Mouse (Mus musculus) midbrain, postnatal 0 days (tissue): ENCODE results near the gene Myo5a. TPM values are rescaled to one million over a fixed set of nuclear protein-coding genes. Genes with fewer than 3 reads are reported as not detected.

ENCODE experiments used
- ATAC-seq: fragments of 200-750 bp; cut with Nextera tagmentation; 2 replicates; pipeline ENCODE4 v1.8.0; 2017; ENCODE audit warnings: moderate number of reproducible peaks, mild to moderate bottlenecking, moderate TSS enrichment, moderate library complexity; ENCODE audit not compliant: low FRiP score
- DNase-seq: peaks from one replicate; pipeline ENCODE4 v3.0.0-alpha.2; 2015; ENCODE audit warnings: low spot score
- H3K27ac ChIP-seq: fragments of 300-500 bp; sonication (generic); 2 replicates; pipeline ENCODE4 v1.5.1; 2014; ENCODE audit warnings: low read depth, mild to moderate bottlenecking, low read length, mixed read lengths
- H3K27me3 ChIP-seq: fragments of 300-500 bp; sonication (generic); 2 replicates; pipeline ENCODE4 v1.6.1; 2014; ENCODE audit warnings: low read length, control low read depth, mixed read lengths; ENCODE audit not compliant: insufficient read depth
- H3K36me3 ChIP-seq: fragments of 300-500 bp; sonication (generic); 2 replicates; pipeline ENCODE4 v1.6.1; 2014; ENCODE audit warnings: low read length, control low read depth, mixed read lengths; ENCODE audit not compliant: insufficient read depth
- H3K4me1 ChIP-seq: fragments of 300-500 bp; sonication (generic); 2 replicates; pipeline ENCODE4 v1.6.1; 2014; ENCODE audit warnings: mild to moderate bottlenecking, control low read depth, antibody characterized with exemption, low read length, mixed read lengths; ENCODE audit not compliant: insufficient read depth
- H3K4me2 ChIP-seq: fragments of 300-500 bp; sonication (generic); 2 replicates; pipeline ENCODE4 v1.6.1; 2014; ENCODE audit warnings: low read depth, mild to moderate bottlenecking, low read length, mixed read lengths; ENCODE audit not compliant: poor library complexity, severe bottlenecking
- H3K4me3 ChIP-seq: fragments of 300-500 bp; sonication (generic); 2 replicates; pipeline ENCODE4 v1.5.1; 2014; ENCODE audit warnings: low read depth, mild to moderate bottlenecking, low read length, moderate library complexity
- H3K9ac ChIP-seq: fragments of 300-500 bp; sonication (generic); replicated peaks from 2 replicates; pipeline ENCODE4 v1.6.1; 2014; ENCODE audit warnings: mild to moderate bottlenecking, low read length, moderate library complexity, mixed read lengths; ENCODE audit not compliant: poor library complexity, severe bottlenecking
- H3K9me3 ChIP-seq: fragments of 300-500 bp; sonication (generic); 2 replicates; pipeline ENCODE4 v1.6.1; 2016; ENCODE audit warnings: low read length, control low read depth
- CTCF ChIP-seq: IDR thresholded peaks from 2 replicates; pipeline ENCODE4 v1.5.1; 2016; ENCODE audit warnings: antibody characterized with exemption, mild to moderate bottlenecking
- whole genome bisulfite sequencing: fragments of 180-500 bp; shearing (Covaris S2); extraction: QIAGEN DNeasy Blood & Tissue Kit; methylation state at CpG from one replicate; pipeline ENCODE4 v1.1.7; 2014; 5-methylcytosine and 5-hydroxymethylcytosine counted together
- polyA plus RNA-seq: library from polyadenylated mRNA; unstranded; fragments of >200 nt; fragmentation: Nextera tagmentation; extraction: Ambion mirVana; gene quantifications from 2 replicates; pipeline ENCODE4 v1.2.1, GENCODE M21; 2015
- total RNA-seq: library from RNA; depleted of rRNA; stranded (reverse); fragments of >200 nt; gene quantifications from 2 replicates; pipeline ENCODE4 v1.2.3, GENCODE M21; 2014

Myo5a gene
- total and polyA plus RNA-seq, 2 experiments from 2014 or later, result 37.8 to 125 TPM

DNA sequence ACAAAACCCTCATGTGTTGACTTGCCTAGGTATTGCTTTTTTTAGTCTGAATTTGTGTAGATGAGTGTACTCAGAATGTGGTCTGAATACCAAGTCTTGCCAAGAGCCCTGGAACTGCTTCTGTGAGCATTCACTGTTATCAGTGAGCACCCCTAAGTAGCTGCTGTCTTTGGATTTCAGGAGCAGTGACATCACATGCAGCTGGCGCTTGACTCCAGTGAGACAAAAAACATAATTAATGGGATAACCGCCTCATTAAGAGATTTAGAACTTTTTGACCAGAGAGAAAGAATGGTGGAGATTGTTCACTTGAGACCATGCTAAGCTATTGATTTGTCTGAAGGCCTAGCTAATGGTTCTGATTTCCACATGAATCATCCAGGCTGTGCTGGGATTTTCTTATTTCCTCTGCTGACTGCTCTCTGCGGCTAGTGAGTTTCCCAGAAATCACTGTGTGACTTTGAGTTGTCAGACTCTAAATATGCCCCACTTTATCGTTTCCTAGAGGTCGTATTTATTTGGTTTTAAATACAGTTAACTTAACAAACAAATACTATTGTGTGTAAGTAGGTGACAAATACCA, 14.5 kb downstream of the Myo5a start:
- Histone ChIP-seq H3K27ac (no peak overlapping the region), H3K4me2 (no peak overlapping the region), H3K9ac (no peak overlapping the region), H3K4me1 (no peaks in the 10 kb centered on the region), H3K9me3 (no peaks in the 10 kb centered on the region), H3K36me3 (no peaks in the 10 kb centered on the region), H3K4me3 (no peak overlapping the region), H3K27me3 (no peaks in the 10 kb centered on the region)
- ATAC-seq (no peak), DNase-seq (peak; percentile 42)
- TF ChIP-seq CTCF, result no peak
- WGBS, result 63% methylated on average over 5 of the region's 5 CpGs

DNA sequence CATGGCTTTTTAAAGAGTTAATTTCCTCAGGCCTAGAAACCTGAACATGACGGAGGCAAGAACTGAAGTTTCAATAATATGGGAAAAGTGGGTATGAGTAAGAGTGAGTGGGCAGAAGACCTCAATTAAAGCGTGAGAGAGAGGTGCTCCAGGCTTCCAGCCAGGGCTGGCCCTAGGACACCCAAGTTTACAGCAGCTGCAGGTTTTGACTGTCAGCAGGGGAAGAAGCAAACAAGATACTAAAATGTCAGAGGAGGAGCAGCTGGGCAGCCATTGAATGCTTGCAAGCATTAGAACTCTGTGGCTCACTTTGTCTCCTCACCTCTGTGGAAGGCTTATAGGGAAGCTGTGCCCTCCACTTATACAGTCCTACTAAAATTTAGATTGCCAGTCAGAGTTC, 17.0 kb downstream of the Myo5a start:
- H3K4me1 ChIP-seq, result no peaks in the 10 kb centered on the region
- no peaks in the 10 kb centered on the region for H3K36me3 ChIP-seq
- no peak for DNase-seq
- H3K4me3 ChIP-seq, result no peak overlapping the region
- H3K27ac ChIP-seq, result no peak overlapping the region
- H3K9ac ChIP-seq, result no peak overlapping the region
- no peaks in the 10 kb centered on the region for H3K27me3 ChIP-seq
- no peak overlapping the region for H3K4me2 ChIP-seq
- TF ChIP-seq CTCF, result no peak
- 45% methylated on average over 2 of the region's 2 CpGs for WGBS
- no peak for ATAC-seq
- H3K9me3 ChIP-seq, result no peaks in the 10 kb centered on the region

DNA sequence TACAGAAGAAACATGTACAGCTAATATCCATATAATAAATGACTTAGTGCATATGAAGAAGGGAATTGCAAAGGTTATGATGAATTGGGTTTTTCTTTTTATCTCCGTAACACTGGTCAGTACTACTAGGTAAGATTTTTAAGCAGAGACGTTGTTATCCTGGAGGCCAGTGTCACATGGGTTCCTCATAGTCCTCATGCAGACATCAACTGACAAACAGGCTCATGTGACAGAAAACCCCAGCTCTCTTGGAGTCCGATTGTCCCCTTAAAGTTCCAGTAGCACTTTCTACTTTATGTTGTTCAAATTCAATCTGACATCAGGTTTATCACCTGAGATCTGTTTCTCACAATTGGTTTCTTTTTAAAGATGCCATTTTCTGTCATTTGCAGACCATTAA, 18.5 kb downstream of the Myo5a start:
- Histone ChIP-seq H3K27ac (no peak overlapping the region), H3K4me2 (no peak overlapping the region), H3K9me3 (no peaks in the 10 kb centered on the region), H3K27me3 (no peaks in the 10 kb centered on the region), H3K36me3 (no peaks in the 10 kb centered on the region), H3K4me3 (no peak overlapping the region), H3K9ac (no peak overlapping the region), H3K4me1 (no peaks in the 10 kb centered on the region)
- no peak for TF ChIP-seq CTCF
- DNase-seq, result no peak
- ATAC-seq, result no peak
- WGBS, result 78% methylated on average over 3 of the region's 3 CpGs

DNA sequence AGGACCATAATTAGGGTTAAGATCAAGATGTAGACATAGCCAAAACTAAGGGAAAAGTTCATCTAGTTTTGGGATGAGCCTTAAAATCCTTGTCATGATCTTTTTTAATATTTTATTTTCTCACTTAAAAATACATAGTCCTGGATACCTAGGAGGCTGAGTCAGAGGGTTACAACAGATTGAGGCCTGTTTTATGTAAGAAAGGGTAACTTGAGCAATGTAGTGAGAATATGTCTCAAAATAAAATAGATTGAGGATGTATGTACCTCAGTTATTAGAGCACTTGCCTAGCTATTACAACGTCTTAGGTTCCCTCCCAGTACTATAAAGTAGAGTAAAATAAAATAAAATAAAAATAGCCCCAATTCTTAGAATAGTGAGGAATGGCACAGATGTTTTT, 21.3 kb downstream of the Myo5a start:
- Histone ChIP-seq H3K9me3 (no peaks in the 10 kb centered on the region), H3K36me3 (no peaks in the 10 kb centered on the region), H3K27ac (no peak overlapping the region), H3K4me1 (no peaks in the 10 kb centered on the region), H3K9ac (no peak overlapping the region), H3K4me3 (no peak overlapping the region), H3K4me2 (no peak overlapping the region), H3K27me3 (no peaks in the 10 kb centered on the region)
- ATAC-seq (no peak), DNase-seq (no peak)
- no peak for TF ChIP-seq CTCF
- WGBS, result 80% methylated on average over 1 of the region's 1 CpGs

DNA sequence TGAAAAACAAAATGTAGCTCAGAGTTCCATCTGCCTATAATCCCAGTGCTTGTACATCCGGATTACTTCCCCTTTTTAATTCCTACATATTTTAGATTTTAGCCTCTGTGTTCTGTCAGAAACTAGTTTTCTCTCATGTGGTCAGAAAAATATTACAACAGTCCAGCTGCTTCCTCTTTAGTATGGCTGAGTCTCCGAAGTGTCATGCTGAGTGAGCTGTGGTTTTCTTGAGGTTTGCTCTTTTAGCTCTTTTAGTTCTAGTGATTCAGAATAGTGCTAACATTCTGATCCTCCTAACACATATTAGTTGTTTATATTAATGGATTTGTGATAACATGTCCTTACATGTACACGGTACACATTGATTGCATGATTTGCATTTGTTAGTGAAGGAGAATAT, 23.9 kb downstream of the Myo5a start:
- 78% methylated on average over 3 of the region's 3 CpGs for WGBS
- Histone ChIP-seq H3K9ac (no peak overlapping the region), H3K4me3 (no peak overlapping the region), H3K4me1 (no peaks in the 10 kb centered on the region), H3K4me2 (no peak overlapping the region), H3K27ac (no peak overlapping the region), H3K9me3 (no peaks in the 10 kb centered on the region), H3K36me3 (no peaks in the 10 kb centered on the region), H3K27me3 (no peaks in the 10 kb centered on the region)
- DNase-seq, result no peak
- no peak for ATAC-seq
- TF ChIP-seq CTCF, result no peak

DNA sequence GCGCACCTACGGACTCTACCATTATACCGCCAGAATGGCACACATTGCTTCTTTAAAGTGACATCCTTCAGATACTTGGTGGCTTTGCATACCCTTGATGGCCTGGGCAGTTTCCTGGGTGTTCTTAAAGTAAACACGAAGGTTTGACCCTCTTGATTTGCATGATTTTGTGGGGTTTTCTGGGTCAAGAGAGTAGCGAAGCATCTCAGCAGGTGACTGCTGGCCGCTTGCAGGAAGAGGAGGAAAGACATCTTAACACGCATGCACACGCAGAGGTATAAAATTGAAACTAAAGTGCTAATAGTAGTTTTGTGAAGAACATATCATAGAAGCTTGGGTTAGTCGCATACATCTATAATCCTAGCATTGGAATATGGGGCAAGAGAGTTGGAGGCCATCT, 28.1 kb downstream of the Myo5a start:
- no peak overlapping the region for H3K27ac ChIP-seq
- H3K4me2 ChIP-seq, result no peak overlapping the region
- no peaks in the 10 kb centered on the region for H3K36me3 ChIP-seq
- no peak for TF ChIP-seq CTCF
- H3K4me3 ChIP-seq, result no peak overlapping the region
- no peak for ATAC-seq
- no peaks in the 10 kb centered on the region for H3K9me3 ChIP-seq
- H3K27me3 ChIP-seq, result no peaks in the 10 kb centered on the region
- 94% methylated on average over 9 of the region's 9 CpGs for WGBS
- H3K9ac ChIP-seq, result no peak overlapping the region
- no peaks in the 10 kb centered on the region for H3K4me1 ChIP-seq
- no peak for DNase-seq
